Mouse (Mus musculus) erythroblast, embryonic 14.5 days (primary cell): Measurements from ENCODE around the gene Shb.

Experiments
- GATA1 ChIP-seq: IDR thresholded peaks from 2 replicates; pipeline ENCODE4 v1.6.1; 2012; ENCODE audit warnings: low read length, inconsistent platforms, mixed read lengths
- TAL1 ChIP-seq: IDR thresholded peaks from 3 replicates; pipeline ENCODE4 v1.6.1; 2012; ENCODE audit warnings: low read length, inconsistent platforms, mixed read lengths

- TF ChIP-seq TAL1 (no peak), GATA1 (no peak)
Measured at GRCm38 (mm10) chr4:45434681-45435080, 97.6 kb downstream of the Shb start.
